Mouse (Mus musculus) hindbrain, embryonic 16.5 days (tissue): ENCODE results near the gene Nyx. TPM values are rescaled to one million over a fixed set of nuclear protein-coding genes. Genes with fewer than 3 reads are reported as not detected.
A peak's percentile ranks its signal among the peaks of the same experiment; 100 is the strongest.
"Not testable (repeated sequence)": the region's sequence is repeated elsewhere in the genome, so short reads cannot be mapped to it uniquely, and the experiment has no call there.

Source experiments
- ATAC-seq: fragments of 200-750 bp; cut with Nextera tagmentation; 2 replicates; pipeline ENCODE4 v1.8.0; 2017; ENCODE audit warnings: moderate TSS enrichment, moderate library complexity
- H3K27ac ChIP-seq: fragments of 300-500 bp; sonication (generic); 2 replicates; pipeline ENCODE4 v1.5.1; 2014; ENCODE audit warnings: low read depth, mild to moderate bottlenecking, control low read depth, low read length, moderate library complexity
- H3K27me3 ChIP-seq: fragments of 300-500 bp; sonication (generic); replicated peaks from 2 replicates; pipeline ENCODE4 v1.6.1; 2014; ENCODE audit warnings: low read length; ENCODE audit not compliant: control insufficient read depth, insufficient read depth
- H3K36me3 ChIP-seq: fragments of 300-500 bp; sonication (generic); 2 replicates; pipeline ENCODE4 v1.6.1; 2014; ENCODE audit warnings: mild to moderate bottlenecking, low read length, moderate library complexity, mixed read lengths; ENCODE audit not compliant: control insufficient read depth, insufficient read depth
- H3K4me1 ChIP-seq: fragments of 300-500 bp; sonication (generic); 2 replicates; pipeline ENCODE4 v1.6.1; 2014; ENCODE audit warnings: low read depth, low read length; ENCODE audit not compliant: control insufficient read depth, insufficient read depth
- H3K4me2 ChIP-seq: fragments of 300-500 bp; sonication (generic); 2 replicates; pipeline ENCODE4 v1.6.1; 2014; ENCODE audit warnings: mild to moderate bottlenecking, low read length, control low read depth, moderate library complexity
- H3K4me3 ChIP-seq: fragments of 300-500 bp; sonication (generic); 2 replicates; pipeline ENCODE4 v1.5.1; 2014; ENCODE audit warnings: mild to moderate bottlenecking, low read length, control low read depth, moderate library complexity
- H3K9ac ChIP-seq: fragments of 300-500 bp; sonication (generic); 2 replicates; pipeline ENCODE4 v1.6.1; 2014; ENCODE audit warnings: low read depth, mild to moderate bottlenecking, control low read depth, low read length, moderate library complexity
- H3K9me3 ChIP-seq: fragments of 300-500 bp; sonication (generic); 2 replicates; pipeline ENCODE4 v1.6.1; 2014; ENCODE audit warnings: mild to moderate bottlenecking, low read length, moderate library complexity; ENCODE audit not compliant: control insufficient read depth
- WGBS: fragments of 180-500 bp; shearing (Covaris S2); extraction: QIAGEN DNeasy Blood & Tissue Kit; methylation state at CpG from one replicate; pipeline ENCODE4 v1.1.7; 2014; 5-methylcytosine and 5-hydroxymethylcytosine counted together
- polyA plus RNA-seq: library from polyadenylated mRNA; unstranded; fragments of >200 nt; fragmentation: Nextera tagmentation; extraction: Ambion mirVana; gene quantifications from 2 replicates; pipeline ENCODE4 v1.2.1, GENCODE M21; 2015

The Nyx gene
- 0.24 and 0.27 TPM in 2 replicates for polyA plus RNA-seq

- Histone ChIP-seq H3K4me1 (no peaks in the 10 kb centered on the region), H3K9ac (no peak within 1 kb of the TSS), H3K4me3 (no peak within 1 kb of the TSS), H3K4me2 (no peak within 1 kb of the TSS), H3K27me3 (no peaks in the 10 kb centered on the region), H3K36me3 (no peaks in the 10 kb centered on the region), H3K27ac (no peak within 1 kb of the TSS), H3K9me3 (no peaks in the 10 kb centered on the region)
- 89% methylated on average over 3 of the region's 3 CpGs for WGBS
- no peak for ATAC-seq
Observed at GRCm38 (mm10) chrX:13465810-13466209, at the start of gene Nyx. Nyx (plus strand) TSS chrX:13466110.

DNA sequence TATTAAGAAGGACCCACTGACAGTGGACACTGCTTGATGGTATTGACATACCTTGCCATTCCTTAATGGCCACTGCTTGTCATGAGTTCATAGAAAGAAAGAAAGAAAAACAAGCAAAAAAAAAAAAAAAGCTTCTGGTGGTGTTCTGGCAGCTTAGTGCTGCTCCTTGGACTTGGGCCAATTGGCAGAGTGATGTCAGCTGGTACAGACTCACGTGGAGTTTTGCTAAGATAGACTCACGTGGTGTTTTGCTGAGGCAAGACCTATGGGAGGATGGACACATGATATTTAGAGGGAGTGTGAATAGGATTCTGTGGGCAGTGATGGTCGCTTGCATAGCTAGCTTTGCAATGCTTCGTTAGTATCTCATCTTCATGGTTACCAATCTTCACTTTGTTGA, 43.9 kb upstream of the Nyx start:
- no peak for ATAC-seq
- WGBS, result 68% methylated on average over 4 of the region's 4 CpGs
- no peak overlapping the region for H3K9ac ChIP-seq
- H3K27ac ChIP-seq, result no peak overlapping the region
- no peak overlapping the region for H3K4me2 ChIP-seq
- no peaks in the 10 kb centered on the region for H3K4me1 ChIP-seq
- no peaks in the 10 kb centered on the region for H3K9me3 ChIP-seq
- H3K36me3 ChIP-seq, result no peaks in the 10 kb centered on the region
- peaks cover 3% of the 10 kb centered on the region; the same call in 1 of the 2 replicates for H3K27me3 ChIP-seq
- no peak overlapping the region for H3K4me3 ChIP-seq

DNA sequence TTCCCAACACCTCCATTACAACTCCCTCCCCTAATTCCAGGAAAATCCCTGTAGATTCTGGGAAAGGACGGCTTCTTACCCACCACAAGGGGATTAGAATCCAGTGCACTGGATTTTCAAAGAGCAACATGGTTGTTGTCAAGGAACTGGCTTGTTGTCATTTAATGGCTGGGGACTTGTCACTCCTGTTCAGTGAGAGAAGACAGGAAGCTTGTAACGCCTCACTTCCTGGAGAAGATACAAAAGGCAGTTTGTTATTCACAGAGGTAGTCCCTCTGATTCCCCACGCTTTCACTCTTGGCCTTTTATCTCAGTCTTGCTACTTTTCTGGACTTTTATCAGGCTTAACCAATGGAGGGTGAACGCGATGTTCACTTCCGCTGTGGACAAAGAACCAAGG, 34.5 kb upstream of the Nyx start:
- H3K27me3 ChIP-seq, result peaks cover 3% of the 10 kb centered on the region; the same call in 1 of the 2 replicates
- WGBS, result 71% methylated on average over 6 of the region's 6 CpGs
- no peak overlapping the region for H3K9ac ChIP-seq
- H3K4me1 ChIP-seq, result no peaks in the 10 kb centered on the region
- no peak for ATAC-seq
- no peaks in the 10 kb centered on the region for H3K9me3 ChIP-seq
- H3K4me2 ChIP-seq, result no peak overlapping the region
- H3K27ac ChIP-seq, result no peak overlapping the region
- H3K36me3 ChIP-seq, result no peaks in the 10 kb centered on the region
- H3K4me3 ChIP-seq, result no peak overlapping the region

DNA sequence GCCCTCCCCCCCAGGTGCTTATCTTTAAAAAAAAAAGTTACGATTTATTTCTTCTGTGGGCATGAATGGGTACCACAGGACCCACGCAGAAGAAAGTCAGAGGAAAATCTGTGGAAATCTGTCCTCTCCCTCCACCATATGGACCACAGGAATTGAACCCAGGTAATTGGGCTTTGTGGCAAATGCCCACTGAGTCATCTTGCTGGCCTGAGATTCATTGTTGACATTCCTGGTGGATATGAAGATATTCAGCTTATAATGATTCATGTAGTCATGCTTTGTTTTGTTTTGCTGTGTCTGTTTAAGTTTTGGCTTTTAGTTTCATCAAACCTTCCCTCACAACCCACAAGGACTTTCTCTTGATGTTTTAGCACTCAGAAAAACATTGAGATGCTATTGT, 29.9 kb upstream of the Nyx start:
- H3K36me3 ChIP-seq, ATAC-seq, H3K4me3 ChIP-seq, H3K4me2 ChIP-seq, H3K9me3 ChIP-seq, H3K27ac ChIP-seq, H3K4me1 ChIP-seq, H3K27me3 ChIP-seq, H3K9ac ChIP-seq: not testable (repeated sequence)
- WGBS, result 80% methylated on average over 2 of the region's 2 CpGs

DNA sequence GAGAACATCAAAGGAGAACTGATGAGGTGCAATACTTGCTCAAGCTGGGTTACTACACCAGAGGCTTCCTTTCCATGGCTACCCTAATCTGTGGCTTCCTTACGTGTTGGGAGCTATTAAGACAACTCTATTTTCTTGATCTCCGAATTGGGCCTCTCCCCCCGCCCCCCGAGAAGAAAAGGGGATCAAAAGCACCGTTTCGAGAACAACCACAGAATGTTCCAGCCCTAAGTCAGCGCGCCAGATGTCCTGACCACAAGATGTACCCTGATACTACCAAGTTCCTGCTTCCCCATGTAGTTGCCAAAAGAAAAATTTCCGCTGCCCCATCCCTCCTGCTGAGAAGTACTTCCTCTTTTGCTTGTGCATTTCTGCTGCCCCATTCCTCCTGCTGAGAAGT, 9.4 kb upstream of the Nyx start:
- not testable (repeated sequence) for H3K4me1 ChIP-seq, ATAC-seq, H3K4me3 ChIP-seq, H3K36me3 ChIP-seq, H3K9me3 ChIP-seq, H3K27ac ChIP-seq, H3K9ac ChIP-seq, H3K27me3 ChIP-seq, H3K4me2 ChIP-seq
- WGBS, result 89% methylated on average over 9 of the region's 9 CpGs

- H3K36me3 ChIP-seq, result no peaks in the 10 kb centered on the region
- H3K27ac ChIP-seq, result no peak overlapping the region
- H3K27me3 ChIP-seq, result no peaks in the 10 kb centered on the region; the same call in 1 of the 2 replicates
- 77% methylated on average over 1 of the region's 1 CpGs for WGBS
- H3K4me2 ChIP-seq, result no peak overlapping the region
- H3K9me3 ChIP-seq, result no peaks in the 10 kb centered on the region
- H3K4me1 ChIP-seq, result no peaks in the 10 kb centered on the region
- H3K4me3 ChIP-seq, result no peak overlapping the region
- no peak for ATAC-seq
- no peak overlapping the region for H3K9ac ChIP-seq
Observed at GRCm38 (mm10) chrX:13458766-13459165, 7.1 kb upstream of the Nyx start.

- H3K27ac ChIP-seq, result peak overlapping the region; percentile 80
- ATAC-seq, result peak; percentile 97
- no peaks in the 10 kb centered on the region for H3K36me3 ChIP-seq
- H3K27me3 ChIP-seq, result no peaks in the 10 kb centered on the region; the same call in 1 of the 2 replicates
- H3K4me3 ChIP-seq, result peak overlapping the region; percentile 43
- 19% methylated on average over 31 of the region's 46 CpGs for WGBS
- no peaks in the 10 kb centered on the region for H3K4me1 ChIP-seq
- peak overlapping the region; percentile 59 for H3K4me2 ChIP-seq
- H3K9me3 ChIP-seq, result no peaks in the 10 kb centered on the region
- H3K9ac ChIP-seq, result peak overlapping the region; percentile 63
Observed at GRCm38 (mm10) chrX:13461266-13462261, 4.3 kb upstream of the Nyx start.

DNA sequence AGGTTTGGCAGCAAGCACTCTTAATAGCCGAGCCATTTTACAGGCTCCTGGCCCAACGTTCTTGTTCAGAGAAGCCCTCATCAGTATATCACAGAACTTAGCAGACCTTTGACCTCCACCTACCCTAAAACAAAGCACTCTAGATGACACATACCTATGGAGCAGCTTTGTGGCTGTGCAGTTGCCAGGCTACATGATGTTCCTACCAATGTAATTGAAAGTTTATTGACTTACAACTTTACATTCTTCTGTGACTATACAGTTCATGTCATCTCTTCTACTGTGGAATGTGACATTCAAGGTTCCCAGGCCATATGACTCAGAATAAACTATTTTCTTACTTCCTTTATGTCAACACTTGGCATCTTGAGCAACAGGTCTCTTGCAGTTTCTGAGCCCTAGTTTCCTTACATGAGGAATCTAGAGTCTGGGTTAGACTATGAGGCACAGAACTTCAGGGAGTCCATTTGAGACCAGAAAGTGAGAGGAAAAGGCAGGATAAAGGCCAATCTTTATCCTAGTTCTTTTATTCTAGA, 2.9 kb upstream of the Nyx start:
- no peak overlapping the region for H3K4me2 ChIP-seq
- no peaks in the 10 kb centered on the region for H3K9me3 ChIP-seq
- H3K4me3 ChIP-seq, result no peak overlapping the region
- H3K36me3 ChIP-seq, result no peaks in the 10 kb centered on the region
- H3K27me3 ChIP-seq, result no peaks in the 10 kb centered on the region; the same call in 1 of the 2 replicates
- H3K27ac ChIP-seq, result no peak overlapping the region
- ATAC-seq, result no peak
- no peaks in the 10 kb centered on the region for H3K4me1 ChIP-seq
- H3K9ac ChIP-seq, result no peak overlapping the region
- WGBS, result 75% methylated on average over 2 of the region's 2 CpGs

- no peak overlapping the region for H3K9ac ChIP-seq
- H3K4me2 ChIP-seq, result no peak overlapping the region
- ATAC-seq, result no peak
- H3K36me3 ChIP-seq, result no peaks in the 10 kb centered on the region
- no peaks in the 10 kb centered on the region for H3K27me3 ChIP-seq
- 91% methylated on average over 2 of the region's 2 CpGs for WGBS
- no peaks in the 10 kb centered on the region for H3K4me1 ChIP-seq
- H3K27ac ChIP-seq, result no peak overlapping the region
- no peaks in the 10 kb centered on the region for H3K9me3 ChIP-seq
- H3K4me3 ChIP-seq, result no peak overlapping the region
Observed at GRCm38 (mm10) chrX:13466681-13467080, 771 bp downstream of the Nyx start.
